Mouse (Mus musculus) v-Abl transformed pro-B cells (cell line): Measurements from ENCODE around the gene Nell1.

Experiments used
- in situ Hi-C, 2 experiments: fragments of 400-800 bp; cut with MboI; formaldehyde crosslinking; loops; one replicate each; pipeline ENCODE4 v1.15.1; 2025; ENCODE audit not compliant: unreplicated experiment in 2 of 2

The Nell1 gene

GRCm38 (mm10) chr7:50035187-50036153 lies 60.8 kb downstream of the Nell1 start:
- in situ Hi-C loops = no loop called here

DNA sequence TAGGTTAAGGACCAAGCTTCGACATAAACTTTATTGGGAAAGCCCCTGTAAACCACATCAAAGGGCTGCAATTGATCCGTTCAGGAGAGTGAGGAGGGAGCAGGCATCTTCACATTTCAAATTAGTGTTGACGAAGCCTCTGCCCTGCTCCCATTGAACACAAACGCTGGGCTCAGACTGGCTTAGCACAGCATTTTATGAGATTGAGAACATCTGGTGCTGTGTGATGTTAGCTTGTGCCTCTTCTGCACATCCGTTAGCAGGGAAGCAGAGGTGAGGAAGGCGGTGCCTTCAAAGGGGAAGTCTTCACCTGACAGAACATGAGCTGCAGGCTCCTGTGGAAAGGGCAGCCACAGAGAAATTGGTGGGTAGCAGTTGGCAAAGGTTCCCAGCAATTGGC lies 66.4 kb downstream of the Nell1 start:
- in situ Hi-C loops = no loop called here

DNA sequence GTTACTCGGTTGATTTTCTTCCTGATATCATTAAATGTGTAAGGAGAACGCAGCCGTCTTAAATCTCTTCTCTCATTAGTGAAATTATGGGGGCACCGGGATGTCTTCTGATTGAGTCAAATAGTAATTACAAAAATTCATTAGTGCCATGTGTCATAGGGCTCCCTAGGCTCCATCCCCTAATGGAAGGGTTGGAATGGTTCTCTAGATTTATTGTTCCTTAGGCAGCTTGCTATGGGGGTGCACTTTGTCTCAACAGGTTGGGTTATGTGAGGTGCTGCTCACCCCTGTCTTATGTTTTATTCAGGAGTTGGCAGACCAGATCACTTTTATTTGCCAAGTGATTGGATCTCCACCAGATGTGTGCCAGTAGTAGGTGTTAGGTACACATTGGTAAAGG lies 75.5 kb downstream of the Nell1 start:
- in situ Hi-C loops = no loop called here

DNA sequence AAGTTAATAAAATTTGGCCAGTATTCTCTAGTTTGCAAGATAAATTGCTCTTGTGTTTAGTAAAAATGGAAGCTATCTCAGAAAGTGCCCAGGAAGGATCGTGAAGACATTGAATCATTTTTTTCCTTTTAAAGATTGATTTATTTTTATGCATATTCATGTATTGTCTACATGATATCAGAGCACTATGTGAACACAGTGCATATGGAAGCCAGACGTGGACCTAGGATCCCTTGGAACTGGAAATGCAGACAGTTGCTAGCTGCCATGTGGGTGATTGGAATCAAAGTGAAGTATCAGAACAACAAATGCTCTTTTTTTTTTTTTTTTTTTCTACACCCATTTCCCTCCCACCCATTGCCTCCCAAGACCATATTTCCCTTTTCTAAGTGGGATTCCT lies 79.0 kb downstream of the Nell1 start:
- in situ Hi-C loops = no loop called here

DNA sequence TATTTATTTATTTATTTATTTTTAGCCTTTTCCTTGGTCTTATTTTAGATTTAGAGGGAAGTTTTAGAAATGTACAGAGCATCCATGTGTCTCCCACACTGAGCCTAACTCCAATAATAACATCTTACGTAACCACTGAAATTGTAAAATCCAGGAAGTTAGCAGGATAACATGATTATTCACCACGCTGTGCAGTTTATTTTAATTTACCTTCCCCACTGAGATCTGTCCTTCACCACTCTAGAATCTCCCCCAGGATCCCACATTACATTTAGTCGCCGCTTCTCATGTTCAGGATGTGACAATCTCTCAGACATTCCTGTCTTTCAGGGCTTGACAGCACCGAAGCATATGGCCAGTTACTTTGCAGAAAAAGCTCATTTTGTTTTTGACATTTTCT lies 119.8 kb downstream of the Nell1 start:
- in situ Hi-C loops = no loop called here

GRCm38 (mm10) chr7:50105612-50106321 lies 131.1 kb downstream of the Nell1 start:
- in situ Hi-C loops = no loop called here

DNA sequence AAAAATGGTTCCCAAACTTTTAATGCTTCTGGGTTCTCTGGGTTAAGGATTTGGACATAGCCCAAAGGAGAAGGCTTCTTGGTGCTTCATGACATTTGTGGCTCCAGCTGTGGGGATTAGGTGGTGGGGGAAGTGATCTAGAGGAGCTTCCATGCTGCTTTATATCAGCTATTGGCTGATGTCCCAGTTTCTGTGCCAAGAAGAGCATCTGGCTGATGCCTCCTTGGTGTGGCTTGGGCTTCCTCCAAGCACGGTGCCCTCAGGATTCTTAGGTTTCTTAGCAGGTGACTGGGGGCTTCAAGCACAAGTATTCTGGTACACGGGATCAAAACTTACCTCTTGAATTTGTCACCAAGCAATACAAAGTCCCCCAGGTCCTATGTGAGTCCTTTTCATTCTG lies 132.6 kb downstream of the Nell1 start:
- in situ Hi-C loops = no loop called here

GRCm38 (mm10) chr7:50118348-50118747 lies 143.7 kb downstream of the Nell1 start:
- in situ Hi-C loops = no loop called here

GRCm38 (mm10) chr7:50137706-50138105 lies 163.0 kb downstream of the Nell1 start:
- in situ Hi-C loops = no loop called here

DNA sequence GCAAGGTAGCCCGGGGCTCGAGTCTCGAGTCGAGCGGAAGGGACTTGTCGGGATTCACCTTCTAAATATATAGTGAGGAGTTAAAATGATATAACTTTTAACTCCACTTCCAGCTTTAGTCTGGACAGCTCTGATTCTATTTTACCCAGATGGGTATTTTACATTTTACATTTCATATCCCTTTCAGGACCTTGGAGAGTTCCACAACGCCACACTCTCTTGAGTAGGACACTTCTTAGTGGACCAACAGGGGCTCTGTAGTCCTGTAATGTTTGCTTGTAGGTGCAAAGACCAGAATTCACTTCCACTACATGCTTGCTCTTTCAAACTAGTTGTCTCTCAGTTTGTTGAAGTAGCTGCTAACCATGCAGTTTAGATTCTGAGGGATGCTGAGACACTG lies 174.7 kb downstream of the Nell1 start:
- in situ Hi-C loops = no loop called here

GRCm38 (mm10) chr7:50150838-50151237 lies 176.2 kb downstream of the Nell1 start:
- in situ Hi-C loops = no loop called here

GRCm38 (mm10) chr7:50153618-50154017 lies 179.0 kb downstream of the Nell1 start:
- in situ Hi-C loops = no loop called here

DNA sequence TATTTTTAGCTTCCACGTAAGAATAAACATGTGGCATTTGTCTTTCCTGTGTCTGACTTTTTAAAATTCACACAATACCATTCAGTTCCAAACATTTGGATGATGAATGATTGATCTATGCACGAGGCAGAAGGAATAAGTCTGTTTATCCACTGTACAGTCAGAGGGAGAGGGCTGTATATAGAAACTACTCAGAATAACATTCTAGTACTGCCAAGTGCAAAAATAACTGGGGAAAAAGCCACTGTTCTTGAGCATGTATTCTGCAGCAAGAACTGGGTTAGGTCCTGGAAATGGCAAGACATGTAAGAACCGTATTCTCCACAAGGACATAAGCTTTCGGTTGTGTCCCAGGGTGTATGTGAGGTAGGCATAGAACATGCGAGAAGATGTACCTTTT lies 187.9 kb downstream of the Nell1 start:
- in situ Hi-C loops = no loop called here

DNA sequence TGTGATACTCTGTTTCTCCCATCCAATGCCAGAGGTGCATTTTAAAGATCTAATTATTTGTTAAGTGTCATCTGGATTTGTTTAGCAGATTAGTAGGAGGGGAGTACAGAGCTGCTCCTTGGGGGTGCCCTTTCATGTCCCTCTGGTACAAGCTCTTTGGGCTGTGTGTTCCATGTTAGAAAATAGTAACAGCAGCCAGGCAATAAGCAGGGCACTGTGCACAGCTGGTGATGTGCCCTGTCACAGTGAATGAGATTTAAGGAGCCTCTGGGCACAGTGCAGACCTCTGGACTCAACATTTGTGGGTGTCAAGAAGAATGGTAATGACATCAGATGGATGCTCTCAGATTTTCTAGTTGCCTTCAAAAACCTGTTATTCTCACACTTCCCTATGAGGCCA lies 194.1 kb downstream of the Nell1 start:
- in situ Hi-C loops = no loop called here

DNA sequence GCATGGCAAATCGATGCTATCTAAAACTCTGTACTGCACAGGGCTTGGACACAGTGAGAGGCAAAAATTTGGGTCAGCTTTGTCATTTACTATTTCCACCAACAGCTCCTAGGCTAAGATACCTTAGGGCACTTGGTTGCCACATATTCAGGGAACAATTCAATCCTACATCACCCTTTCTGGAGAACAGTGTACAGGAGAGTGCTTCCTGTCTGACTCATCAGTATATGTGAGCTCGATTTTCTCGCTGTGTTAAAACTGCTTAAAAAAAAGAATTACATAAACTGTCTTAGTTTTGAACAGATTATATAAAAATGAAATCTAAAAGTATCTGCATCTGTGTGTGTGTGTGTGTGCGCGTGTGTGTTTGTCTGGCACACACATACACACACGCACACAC lies 211.6 kb downstream of the Nell1 start:
- in situ Hi-C loops = no loop called here

DNA sequence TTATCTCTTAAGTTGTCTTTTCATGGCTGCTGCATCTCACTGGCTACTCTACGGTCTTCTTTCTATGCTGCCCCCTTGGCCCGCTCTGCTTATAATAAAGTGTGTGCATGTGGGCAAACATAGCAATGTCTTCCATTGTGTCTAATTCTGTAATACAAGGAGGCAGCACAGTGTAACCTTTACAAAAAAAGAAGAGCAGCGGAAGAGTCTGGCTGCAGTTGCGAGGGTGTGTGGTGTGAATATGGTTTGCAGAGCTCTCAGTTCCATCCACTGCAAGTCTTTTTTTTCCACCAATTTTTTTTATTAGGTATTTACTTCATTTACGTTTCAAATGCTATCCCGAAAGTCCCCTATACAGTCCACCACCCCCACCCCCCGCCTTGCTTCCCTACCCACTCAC lies 219.3 kb downstream of the Nell1 start:
- in situ Hi-C loops = no loop called here

DNA sequence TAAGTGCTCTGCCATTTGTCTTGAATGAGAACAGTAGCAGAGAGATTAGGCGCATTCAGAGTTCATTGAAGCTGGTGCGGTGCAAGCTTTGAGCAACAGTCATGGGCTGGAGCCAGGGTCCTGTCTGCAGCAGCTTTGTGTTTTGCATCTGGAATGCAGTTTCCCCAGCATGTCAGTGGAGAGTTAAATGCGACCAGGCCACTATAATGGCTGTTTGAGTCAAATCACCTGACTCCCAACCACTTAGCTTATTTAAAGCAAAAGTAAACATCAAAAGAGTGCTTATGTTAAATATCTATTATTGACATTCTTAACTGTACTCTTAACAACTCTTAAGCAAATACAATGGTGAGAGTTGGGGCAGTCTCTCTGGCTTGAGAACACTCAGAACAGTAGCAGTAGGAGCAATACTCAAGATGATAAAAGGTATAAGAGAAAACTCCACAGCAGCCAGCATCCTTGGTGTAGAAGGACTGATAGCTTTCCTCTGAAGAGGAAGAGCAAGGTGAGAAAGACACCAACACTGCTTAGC lies 220.5 kb downstream of the Nell1 start:
- in situ Hi-C loops = no loop called here

DNA sequence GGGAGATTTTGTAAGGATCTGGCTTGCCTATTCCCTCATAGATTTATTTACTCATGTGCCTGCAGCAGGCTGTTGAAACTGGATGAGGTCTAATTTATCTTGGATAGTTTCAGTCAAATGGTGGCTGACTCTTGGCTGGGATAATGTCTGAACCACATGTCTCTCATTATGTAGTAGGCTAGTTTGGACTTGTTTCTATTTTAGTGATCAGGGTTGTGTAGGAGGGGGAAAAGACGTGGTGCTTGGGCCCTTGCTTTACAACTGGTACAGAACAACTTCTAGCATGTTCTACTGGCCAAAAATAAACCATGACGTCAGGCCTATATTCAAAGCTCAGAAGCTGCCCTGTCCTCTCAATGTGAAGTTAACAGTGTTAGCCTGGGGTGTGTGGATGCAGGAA lies 230.6 kb downstream of the Nell1 start:
- in situ Hi-C loops = no loop called here

- in situ Hi-C loops = no loop called here
Measured at GRCm38 (mm10) chr7:50210678-50211251, 236.1 kb downstream of the Nell1 start.

- in situ Hi-C loops = no loop called here
Measured at GRCm38 (mm10) chr7:50221849-50222248, 247.2 kb downstream of the Nell1 start.

DNA sequence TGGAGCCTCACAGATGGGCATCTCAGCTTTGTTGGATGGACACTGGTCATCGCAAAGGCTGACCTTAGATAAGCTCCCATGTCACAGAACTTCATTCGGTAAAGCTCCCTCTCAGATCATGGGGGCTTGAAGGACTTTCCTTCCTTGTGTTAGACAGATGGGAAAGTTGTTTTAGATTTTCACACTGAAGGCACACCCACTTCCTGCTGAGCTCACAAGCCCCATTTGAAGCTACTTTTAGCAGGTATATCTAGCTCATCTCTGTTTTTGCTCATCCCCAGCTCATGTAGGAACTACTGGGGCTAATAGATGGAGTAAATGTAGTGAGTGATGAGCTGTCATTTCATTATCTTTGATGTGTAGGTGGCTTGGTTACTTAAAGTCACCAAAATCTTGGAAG lies 252.0 kb downstream of the Nell1 start:
- in situ Hi-C loops = no loop called here
